Mouse (Mus musculus): ENCODE measurements around the gene Gys1.

GRCm38 (mm10) chr7:45413864-45414739 is 20.5 kb upstream of the Gys1 start:
- no peak for TF ChIP-seq EP300 (optimal IDR thresholded peaks at IDR 0.05)
- TF ChIP-seq CTCF (IDR thresholded peaks at IDR 0.05; ENCODE audit: low read depth) = no peak

All from stomach, postnatal 0 days (tissue).